Mouse (Mus musculus) gastrocnemius, postnatal 14 days (tissue): Measurements from ENCODE around the gene Cxcl2. TPM values are rescaled to one million over a fixed set of nuclear protein-coding genes. Genes with fewer than 3 reads are reported as not detected.

ENCODE experiments used
- DNase-seq: peaks from one replicate; pipeline ENCODE4 v3.0.0; 2021; ENCODE audit warnings: mixed read lengths
- intact Hi-C: fragments of 180-260 bp; cut with DNase I; formaldehyde crosslinking; loops from one replicate; pipeline ENCODE4 v1.15.1; 2025; ENCODE audit warnings: low total_unique reads
- total RNA-seq, 2 experiments: library from RNA; stranded (reverse); gene quantifications; 2 replicates each; pipeline ENCODE4 v1.2.3; 2021

The Cxcl2 gene
- total RNA-seq, 2 experiments from 2014 or later = not detected

DNA sequence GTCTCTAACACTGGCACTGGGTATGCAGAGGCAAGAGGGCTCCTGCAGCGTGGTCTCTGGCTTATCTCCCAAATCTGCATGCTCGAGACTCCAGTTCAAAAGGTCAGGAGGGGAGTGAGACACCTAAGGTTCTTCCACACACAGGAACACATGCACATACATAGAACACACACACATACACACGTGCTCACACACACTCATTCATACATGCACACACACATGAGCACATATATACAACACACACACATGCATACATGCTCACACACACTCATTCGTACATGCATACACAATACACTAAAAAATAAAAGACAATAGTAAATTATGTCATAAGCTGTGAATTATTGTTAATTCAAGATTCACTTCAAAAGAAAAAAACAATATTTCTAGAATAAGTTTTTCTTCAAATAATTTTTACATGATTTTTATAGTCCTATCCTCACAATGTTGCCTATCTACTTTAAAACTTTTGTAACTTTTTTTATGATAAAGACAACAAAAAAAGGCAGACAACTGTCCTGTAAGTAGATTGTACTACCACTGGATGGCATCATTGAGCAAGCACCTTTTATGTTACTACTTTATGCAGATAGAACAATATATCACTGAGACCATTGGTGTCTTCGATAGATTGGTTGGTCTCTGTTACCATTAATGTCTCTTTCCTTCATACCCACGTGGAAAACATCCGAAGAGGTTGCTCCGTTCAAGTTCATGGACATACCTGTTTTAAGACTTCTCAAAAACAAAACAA, 49.2 kb downstream of the Cxcl2 start:
- intact Hi-C loops = loop anchor here (10.0 kb wide), 1 partner anchor 242 kb away; no protein-coding TSS in a partner anchor
- DNase-seq = no peak

Other genes with a start within 250 kb of the Cxcl2 start
- not detected for gene Cxcl5, start 144.5 kb upstream of the Cxcl2 start, total RNA-seq
- 1 to 10 TPM in 1 of 2 experiments, under 1 TPM in 1; 0.42 to 1.3 TPM for gene Ppbp, start 135.4 kb upstream of the Cxcl2 start, total RNA-seq
- 10 to 100 TPM; 18.7 to 23.7 TPM for gene Pf4, start 131.4 kb upstream of the Cxcl2 start, total RNA-seq
- not detected for gene Cxcl3, start 117.8 kb upstream of the Cxcl2 start, total RNA-seq
- not detected for gene Cxcl15, start 109.3 kb upstream of the Cxcl2 start, total RNA-seq
- under 1 TPM in 1 of 2 experiments, not detected in 1; 0.11 TPM for gene Cxcl1, start 12.6 kb upstream of the Cxcl2 start, total RNA-seq
- gene Mthfd2l, start 27.2 kb downstream of the Cxcl2 start, total RNA-seq = 10 to 100 TPM in 1 of 2 experiments, 1 to 10 TPM in 1; 8.2 to 10.1 TPM
- under 1 TPM; 0.27 to 0.41 TPM for gene Epgn, start 123.6 kb downstream of the Cxcl2 start, total RNA-seq
- not detected for gene Ereg, start 170.8 kb downstream of the Cxcl2 start, total RNA-seq
- not detected for gene Areg, start 235.7 kb downstream of the Cxcl2 start, total RNA-seq